Mouse (Mus musculus) monocyte, adult 2 months (primary cell): Measurements from ENCODE around the gene Pygl.

Experiments used
- DNase-seq, 2 experiments: peaks; one replicate each; pipeline ENCODE4 v3.0.0; 2022; ENCODE audit warnings: low spot score in 2 of 2, low read depth in 1 of 2

The Pygl gene

DNA sequence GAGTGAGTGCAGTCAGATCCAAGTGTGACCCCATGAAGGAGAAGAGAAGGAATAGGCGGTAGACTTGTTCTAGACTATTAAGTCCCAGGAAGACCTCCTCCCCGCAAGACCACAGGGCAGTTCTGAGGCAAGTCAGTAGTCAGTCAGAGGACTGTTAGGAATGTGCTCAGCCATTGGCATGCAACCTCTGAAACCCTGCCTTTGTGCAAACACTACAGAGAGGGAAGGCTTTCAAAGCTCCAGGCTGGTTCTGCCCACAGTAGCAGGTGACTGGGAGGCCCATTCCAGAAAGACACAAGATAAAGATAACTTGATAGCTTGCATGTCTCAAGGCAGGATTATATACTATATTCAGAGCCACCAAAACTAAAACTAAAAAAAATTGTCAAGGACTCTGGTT is at the start of gene Pygl:
Gene Pygl, minus strand, starts transcription at position 195 of the 400 bp plus-strand sequence.
- DNase-seq = no peak

DNA sequence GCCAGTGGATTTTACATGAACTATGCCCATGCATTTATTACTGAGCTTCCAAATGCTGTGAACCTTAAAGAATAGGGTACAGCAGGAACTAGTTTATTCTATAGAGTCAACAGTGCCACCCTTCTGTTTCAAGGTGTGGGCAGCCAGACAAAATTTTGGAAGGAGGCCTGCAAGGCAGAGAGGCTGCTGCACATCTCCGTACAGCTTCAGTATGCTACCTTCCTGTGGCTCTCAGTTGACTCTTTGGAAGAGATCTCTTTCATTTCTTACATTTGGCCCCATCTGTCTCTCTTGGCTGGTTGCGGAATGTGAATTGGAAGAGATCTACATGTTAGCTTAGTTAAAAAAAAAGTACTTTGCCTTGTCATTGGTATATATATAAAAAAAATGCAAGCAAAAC is 49.6 kb upstream of the Pygl start:
- DNase-seq = no peak

DNA sequence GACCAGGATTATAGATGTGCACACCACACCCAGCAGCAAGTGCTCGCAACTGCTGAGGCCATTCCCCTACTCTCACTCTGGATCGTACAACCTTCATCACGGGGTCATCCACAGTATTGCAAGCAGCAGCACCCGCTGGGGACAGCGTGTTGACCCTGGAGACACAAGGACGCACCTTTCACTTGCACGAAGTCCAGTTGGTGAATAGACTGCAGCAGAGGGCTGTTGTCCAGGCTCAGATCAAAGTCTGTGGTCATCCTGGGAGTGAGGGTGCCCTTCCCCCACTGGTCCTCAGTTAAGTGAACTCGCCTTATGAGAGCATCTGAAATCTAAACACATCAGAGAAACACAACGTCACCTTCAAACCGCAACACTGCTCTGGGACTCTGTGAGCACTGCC is 49.1 kb upstream of the Pygl start:
- no peak for DNase-seq

GRCm38 (mm10) chr12:70277071-70277939 is 46.0 kb upstream of the Pygl start:
- no peak for DNase-seq

DNA sequence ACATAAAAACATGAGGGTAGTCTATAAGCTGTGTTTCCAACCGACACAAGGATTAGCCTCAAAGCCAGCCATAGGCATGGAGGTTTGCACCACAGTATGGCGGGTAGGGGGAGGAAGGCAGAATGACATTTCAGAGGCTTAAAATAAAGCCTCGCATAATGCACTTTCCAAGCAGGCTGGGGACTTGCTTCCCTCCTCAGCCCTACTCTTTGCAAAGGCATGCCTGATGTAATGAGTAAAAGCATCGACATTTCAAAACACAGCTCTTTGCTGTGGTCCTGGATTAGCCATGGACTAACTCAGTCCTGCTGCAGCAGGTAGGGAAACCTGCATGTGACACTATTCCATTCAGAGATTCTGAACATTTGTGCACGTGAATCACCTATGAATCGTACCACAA is 38.4 kb upstream of the Pygl start:
- no peak for DNase-seq

- DNase-seq = no peak
Observed at GRCm38 (mm10) chr12:70267314-70267713, 36.0 kb upstream of the Pygl start.

DNA sequence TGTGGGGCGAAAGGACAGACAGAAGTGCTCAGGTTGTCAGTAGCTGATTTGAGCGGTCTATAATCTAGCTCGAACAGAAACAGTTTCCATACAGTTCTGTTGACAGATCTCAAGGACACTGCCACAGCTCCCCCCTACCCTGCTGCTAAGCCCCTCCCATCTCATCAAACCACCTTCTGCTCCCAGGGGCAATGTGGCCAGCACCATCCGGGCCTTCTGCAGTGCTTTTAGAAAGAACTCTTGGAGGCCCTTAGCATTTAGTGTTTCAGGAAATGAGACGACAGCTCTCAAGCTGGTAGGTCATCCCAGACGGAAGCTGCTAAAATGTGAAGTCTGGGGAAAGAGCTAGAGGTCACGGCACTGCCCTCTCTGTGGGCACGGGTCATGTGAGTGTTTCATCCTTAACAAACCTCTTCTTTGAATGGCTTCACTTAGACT is 35.2 kb upstream of the Pygl start:
- no peak for DNase-seq

- DNase-seq = no peak
Observed at GRCm38 (mm10) chr12:70263721-70264120, 32.4 kb upstream of the Pygl start.

GRCm38 (mm10) chr12:70262271-70262953 is 31.1 kb upstream of the Pygl start:
- no peak for DNase-seq

GRCm38 (mm10) chr12:70251210-70251884 is 20.1 kb upstream of the Pygl start:
- DNase-seq = no peak

GRCm38 (mm10) chr12:70249616-70250157 is 18.4 kb upstream of the Pygl start:
- DNase-seq = no peak

DNA sequence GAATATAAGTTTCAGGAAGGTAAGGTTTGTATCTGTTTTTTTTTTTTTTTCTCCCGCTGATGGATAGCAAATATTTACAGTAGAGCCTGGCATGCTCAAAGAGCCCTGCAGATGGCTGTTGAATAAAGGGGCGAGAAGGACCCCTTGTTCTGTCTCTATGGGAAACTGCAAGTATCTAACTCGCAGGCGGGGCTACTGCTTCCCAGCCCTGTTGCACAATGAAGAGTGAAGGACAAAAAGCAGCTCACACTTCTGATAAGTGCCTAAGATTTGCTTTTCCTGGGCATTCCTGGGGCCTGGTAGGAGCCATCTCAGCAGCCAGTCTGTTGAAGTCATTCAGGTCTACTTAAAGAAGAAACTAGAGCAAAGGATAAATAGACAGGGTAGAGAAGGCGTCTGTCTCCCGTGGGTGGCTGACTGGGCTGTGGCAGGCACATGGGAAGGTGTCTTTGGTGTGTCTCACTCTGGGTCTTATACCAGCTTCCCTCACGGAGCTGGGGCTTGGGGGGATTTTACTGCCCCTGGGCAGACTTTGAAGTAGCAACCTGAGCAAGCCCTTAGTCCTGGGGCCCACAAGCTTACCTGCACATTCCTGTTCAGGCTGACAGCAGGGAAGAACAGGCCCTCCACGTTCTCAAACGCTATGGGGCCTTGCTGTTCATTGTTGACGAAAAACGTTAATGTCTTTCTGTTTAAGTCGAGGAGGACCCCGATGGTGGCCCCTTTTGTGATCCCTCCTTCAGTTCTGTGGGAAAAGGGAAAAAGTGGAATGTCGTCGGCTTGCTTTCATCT is 16.6 kb upstream of the Pygl start:
- no peak for DNase-seq

GRCm38 (mm10) chr12:70242550-70242949 is 11.3 kb upstream of the Pygl start:
- DNase-seq = no peak

GRCm38 (mm10) chr12:70239741-70240140 is 8.5 kb upstream of the Pygl start:
- no peak for DNase-seq

DNA sequence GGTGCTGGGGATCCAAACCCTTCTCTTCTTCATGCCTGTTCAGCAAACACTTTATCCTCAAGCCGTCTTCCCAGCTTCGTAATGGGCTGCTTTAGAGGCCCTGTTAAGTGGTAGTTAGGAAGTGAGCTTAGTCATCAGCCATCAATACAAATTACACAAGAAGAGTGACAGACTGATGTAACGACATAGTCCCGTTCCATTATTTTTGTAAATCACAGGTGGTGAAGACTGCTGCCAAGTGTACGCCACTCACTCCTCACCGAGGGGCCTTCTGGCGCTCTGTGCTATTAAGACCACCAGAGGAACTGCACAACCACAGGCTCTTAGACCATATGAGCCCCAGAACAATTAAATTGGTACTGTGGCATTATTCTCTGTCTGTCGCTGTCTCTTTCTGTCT is 7.3 kb upstream of the Pygl start:
- DNase-seq = no peak

- no peak for DNase-seq
Observed at GRCm38 (mm10) chr12:70234938-70235484, 3.7 kb upstream of the Pygl start.

- DNase-seq = no peak
Observed at GRCm38 (mm10) chr12:70234411-70234810, 3.1 kb upstream of the Pygl start.

- DNase-seq = no peak
Observed at GRCm38 (mm10) chr12:70233637-70234315, 2.5 kb upstream of the Pygl start.

GRCm38 (mm10) chr12:70232020-70232544 is 794 bp upstream of the Pygl start:
- DNase-seq = no peak

GRCm38 (mm10) chr12:70228155-70228554 is 3.1 kb downstream of the Pygl start:
- no peak for DNase-seq
